Mouse (Mus musculus) ovary, adult 18-20 months (tissue): Measurements from ENCODE around the gene Oasl1.

Source experiments
- DNase-seq: peaks from one replicate; pipeline ENCODE4 v3.0.0; 2022; ENCODE audit warnings: low spot score, mixed read lengths

Gene Oasl1

GRCm38 (mm10) chr5:114969064-114969463 is 46.0 kb downstream of the Oasl1 start:
- no peak for DNase-seq

GRCm38 (mm10) chr5:114969609-114970215 is 46.7 kb downstream of the Oasl1 start:
- DNase-seq: no peak

GRCm38 (mm10) chr5:114970824-114971227 is 47.8 kb downstream of the Oasl1 start, which contains the start of gene Hnf1a:
Gene Hnf1a (minus strand): TSS chr5:114971094.
- no peak for DNase-seq

- DNase-seq: no peak
Measured at GRCm38 (mm10) chr5:114972201-114972600, 49.2 kb downstream of the Oasl1 start.

GRCm38 (mm10) chr5:114973131-114973530 is 50.1 kb downstream of the Oasl1 start:
- DNase-seq: no peak

GRCm38 (mm10) chr5:114976935-114977334 is 53.9 kb downstream of the Oasl1 start:
- no peak for DNase-seq

- no peak for DNase-seq
Measured at GRCm38 (mm10) chr5:114978473-114978872, 55.4 kb downstream of the Oasl1 start.

GRCm38 (mm10) chr5:114978888-114979249 is 55.8 kb downstream of the Oasl1 start:
- DNase-seq: no peak

- DNase-seq: peak; percentile 44
Measured at GRCm38 (mm10) chr5:114979250-114980121, 56.4 kb downstream of the Oasl1 start.

GRCm38 (mm10) chr5:114980122-114980748 is 57.2 kb downstream of the Oasl1 start:
- DNase-seq: no peak

- no peak for DNase-seq
Measured at GRCm38 (mm10) chr5:114982001-114982400, 59.0 kb downstream of the Oasl1 start.

- DNase-seq: no peak
Measured at GRCm38 (mm10) chr5:114985074-114985473, 62.0 kb downstream of the Oasl1 start.
